Mouse (Mus musculus) kidney, embryonic 15.5 days (tissue): ENCODE data around the gene Tas2r135. TPM values are rescaled to one million over a fixed set of nuclear protein-coding genes. Genes with fewer than 3 reads are reported as not detected.

ENCODE experiments used
- ATAC-seq: fragments of 200-750 bp; cut with Nextera tagmentation; replicated peaks from 2 replicates; pipeline ENCODE4 v1.8.0; 2017; ENCODE audit warnings: moderate TSS enrichment; ENCODE audit not compliant: low FRiP score
- H3K27ac ChIP-seq: fragments of 300-500 bp; sonication (generic); 2 replicates; pipeline ENCODE4 v1.5.1; 2015; ENCODE audit warnings: mild to moderate bottlenecking, inconsistent platforms
- H3K27me3 ChIP-seq: fragments of 300-500 bp; sonication (generic); 2 replicates; pipeline ENCODE4 v1.6.1; 2015; ENCODE audit warnings: inconsistent platforms
- H3K36me3 ChIP-seq: fragments of 300-500 bp; sonication (generic); 2 replicates; pipeline ENCODE4 v1.6.1; 2015; ENCODE audit warnings: inconsistent platforms
- H3K4me1 ChIP-seq: fragments of 300-500 bp; sonication (generic); 2 replicates; pipeline ENCODE4 v1.6.1; 2015; ENCODE audit warnings: inconsistent platforms
- H3K4me2 ChIP-seq: fragments of 300-500 bp; sonication (generic); 2 replicates; pipeline ENCODE4 v1.6.1; 2015; ENCODE audit warnings: moderate library complexity, mild to moderate bottlenecking, inconsistent platforms
- H3K4me3 ChIP-seq: fragments of 300-500 bp; sonication (generic); replicated peaks from 2 replicates; pipeline ENCODE4 v1.5.1; 2015; ENCODE audit warnings: mild to moderate bottlenecking, inconsistent platforms
- H3K9ac ChIP-seq: fragments of 300-500 bp; sonication (generic); 2 replicates; pipeline ENCODE4 v1.6.1; 2015; ENCODE audit warnings: mild to moderate bottlenecking, inconsistent platforms
- H3K9me3 ChIP-seq: fragments of 300-500 bp; sonication (generic); replicated peaks from 2 replicates; pipeline ENCODE4 v1.6.1; 2016; ENCODE audit warnings: inconsistent platforms
- WGBS: fragments of 180-500 bp; shearing (Covaris S2); methylation state at CpG from one replicate; pipeline ENCODE4 v1.1.7; 2015; ENCODE audit warnings: mixed read lengths; 5-methylcytosine and 5-hydroxymethylcytosine counted together
- polyA plus RNA-seq: library from polyadenylated mRNA; unstranded; fragments of >200 nt; fragmentation: Nextera tagmentation; extraction: Ambion mirVana; gene quantifications from 2 replicates; pipeline ENCODE4 v1.2.1, GENCODE M21; 2015

Tas2r135 gene
- polyA plus RNA-seq = not detected in 2 replicates

GRCm38 (mm10) chr6:42405134-42405533 is at the start of gene Tas2r135:
TSS of gene Tas2r135 (plus strand) at chr6:42405434.
- H3K9ac ChIP-seq = no peak within 1 kb of the TSS
- H3K9me3 ChIP-seq = no peaks in the 10 kb centered on the region
- no peak for ATAC-seq
- H3K27ac ChIP-seq = no peak within 1 kb of the TSS
- H3K4me2 ChIP-seq = no peak within 1 kb of the TSS
- H3K27me3 ChIP-seq = no peaks in the 10 kb centered on the region
- no peak within 1 kb of the TSS for H3K4me3 ChIP-seq
- no peaks in the 10 kb centered on the region for H3K36me3 ChIP-seq
- no peaks in the 10 kb centered on the region for H3K4me1 ChIP-seq
- WGBS = 80% methylated on average over 2 of the region's 2 CpGs

- Histone ChIP-seq H3K27me3 (no peaks in the 10 kb centered on the region), H3K4me1 (peaks cover 44% of the 10 kb centered on the region), H3K4me2 (no peak overlapping the region), H3K4me3 (no peak overlapping the region), H3K27ac (no peak overlapping the region), H3K9ac (no peak overlapping the region), H3K9me3 (no peaks in the 10 kb centered on the region), H3K36me3 (peaks cover 92% of the 10 kb centered on the region)
- no peak for ATAC-seq
- WGBS = 90% methylated on average over 13 of the region's 13 CpGs
These were observed 49.2 kb upstream of the Tas2r135 start for GRCm38 (mm10) chr6:42355794-42356600.

DNA sequence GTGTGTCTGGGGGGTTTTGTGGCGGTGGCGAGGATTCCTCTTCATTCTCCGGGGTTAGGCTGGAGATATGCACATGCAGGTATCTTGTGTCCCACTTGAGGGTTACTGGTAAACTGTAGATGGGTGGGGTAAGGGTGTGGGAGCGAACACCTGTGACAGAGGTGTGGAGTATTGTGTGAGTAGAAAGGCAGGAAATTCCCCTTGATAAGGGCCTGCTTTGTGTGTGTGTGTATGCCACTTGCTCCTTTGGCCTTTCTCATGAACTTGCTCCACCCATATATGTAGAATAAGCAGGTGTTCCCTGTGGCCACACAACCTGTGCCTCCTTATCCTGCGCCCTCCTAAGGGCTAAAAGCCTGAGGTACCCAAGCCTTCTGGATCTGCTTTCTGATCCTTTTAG is 48.3 kb upstream of the Tas2r135 start:
- Histone ChIP-seq H3K4me3 (no peak overlapping the region), H3K27me3 (no peaks in the 10 kb centered on the region), H3K4me2 (no peak overlapping the region), H3K4me1 (peaks cover 35% of the 10 kb centered on the region), H3K9ac (no peak overlapping the region), H3K9me3 (no peaks in the 10 kb centered on the region), H3K36me3 (peaks cover 93% of the 10 kb centered on the region), H3K27ac (no peak overlapping the region)
- WGBS = 97% methylated on average over 5 of the region's 5 CpGs
- ATAC-seq = no peak

DNA sequence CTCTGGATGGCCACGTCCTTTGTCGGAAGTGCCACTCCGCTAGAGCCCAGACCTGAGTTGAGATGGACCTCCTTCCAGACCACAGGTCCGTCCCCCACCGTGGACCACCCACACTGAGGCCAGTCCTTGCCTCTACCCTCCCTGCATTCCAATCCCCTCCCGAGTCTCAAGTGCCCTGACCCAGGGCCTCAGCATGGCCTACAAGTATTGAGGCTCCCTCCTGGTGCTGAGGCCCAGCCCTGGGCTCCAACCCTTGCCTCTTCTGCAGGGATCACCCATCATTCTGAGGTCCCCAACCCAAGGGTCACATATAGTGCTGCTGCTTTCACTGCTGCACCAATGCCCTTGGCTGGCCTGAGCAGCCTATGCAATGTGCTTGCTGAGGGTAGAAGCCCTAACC is 47.3 kb upstream of the Tas2r135 start:
- Histone ChIP-seq H3K27ac (no peak overlapping the region), H3K4me3 (no peak overlapping the region), H3K9ac (no peak overlapping the region), H3K4me1 (peaks cover 31% of the 10 kb centered on the region), H3K9me3 (no peaks in the 10 kb centered on the region), H3K27me3 (no peaks in the 10 kb centered on the region), H3K36me3 (peaks cover 83% of the 10 kb centered on the region), H3K4me2 (no peak overlapping the region)
- no peak for ATAC-seq
- 47% methylated on average over 6 of the region's 6 CpGs for WGBS

DNA sequence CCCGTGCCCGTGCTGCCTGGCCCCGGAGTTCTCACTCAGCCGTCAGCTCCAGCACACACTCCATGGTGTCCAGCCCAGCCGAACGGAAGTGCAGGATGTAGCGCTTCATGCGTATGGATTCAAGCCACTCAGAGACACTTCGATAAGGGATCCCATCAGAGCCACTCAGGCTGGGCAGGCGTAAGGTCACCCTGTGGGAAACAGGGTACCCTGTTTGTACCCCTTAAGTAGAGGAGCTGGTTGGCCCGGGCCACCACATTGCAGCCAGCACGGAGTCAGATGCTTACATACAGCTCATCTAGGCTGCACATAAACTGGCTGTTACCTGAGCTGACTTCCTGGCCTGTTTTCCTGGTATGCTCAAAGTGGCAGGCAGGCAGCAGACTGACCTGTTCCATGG is 46.3 kb upstream of the Tas2r135 start:
- Histone ChIP-seq H3K27ac (0 out of 2 replicates have a peak overlapping the region, but pooled peaks have one; percentile 3), H3K36me3 (peaks cover 75% of the 10 kb centered on the region), H3K4me2 (no peak overlapping the region), H3K4me1 (peaks cover 24% of the 10 kb centered on the region), H3K9ac (no peak overlapping the region), H3K9me3 (no peaks in the 10 kb centered on the region), H3K4me3 (no peak overlapping the region), H3K27me3 (no peaks in the 10 kb centered on the region)
- 93% methylated on average over 12 of the region's 12 CpGs for WGBS
- no peak for ATAC-seq

DNA sequence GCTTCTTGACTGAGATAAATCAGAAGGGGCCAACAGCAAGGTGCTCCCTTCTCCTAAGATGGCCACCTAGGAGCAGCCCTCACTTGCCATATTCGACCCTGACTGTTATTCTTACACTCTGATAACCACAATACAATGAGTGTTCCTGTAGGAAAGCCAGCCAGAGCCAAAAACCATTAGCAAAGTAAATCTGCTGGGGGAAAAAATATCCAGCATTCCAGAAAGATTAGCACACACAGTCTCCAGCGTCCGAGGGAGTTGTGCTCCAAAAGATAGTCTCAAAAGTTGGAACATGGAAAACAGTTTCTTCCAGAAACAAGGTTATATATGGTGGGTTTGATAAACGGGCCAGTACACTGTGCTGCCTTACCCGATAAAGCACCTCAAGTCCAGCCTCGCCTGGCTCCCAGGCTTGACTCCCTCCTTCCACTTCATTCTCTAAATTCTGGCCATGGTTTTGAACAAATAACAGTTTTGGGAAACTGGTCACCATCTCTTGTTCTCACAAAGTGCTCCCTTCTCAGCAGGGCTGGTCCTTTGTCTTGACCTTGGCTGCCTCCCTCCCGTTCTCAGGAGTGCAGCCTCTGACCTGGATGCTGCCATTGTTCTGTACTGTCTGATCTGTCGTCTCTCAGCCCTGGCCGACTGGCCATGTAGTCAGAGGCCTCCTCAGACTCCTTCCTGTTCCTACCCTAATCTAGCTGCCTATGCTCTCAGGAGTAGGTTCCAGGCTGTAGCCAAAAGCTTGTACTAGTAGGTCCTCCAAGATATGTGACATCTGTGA is 45.7 kb upstream of the Tas2r135 start:
- Histone ChIP-seq H3K9ac (no peak overlapping the region), H3K4me3 (no peak overlapping the region), H3K27me3 (no peaks in the 10 kb centered on the region), H3K4me1 (peaks cover 17% of the 10 kb centered on the region), H3K4me2 (no peak overlapping the region), H3K36me3 (peaks cover 71% of the 10 kb centered on the region), H3K27ac (0 out of 2 replicates have a peak overlapping the region, but pooled peaks have one; percentile 3), H3K9me3 (no peaks in the 10 kb centered on the region)
- WGBS = 69% methylated on average over 9 of the region's 9 CpGs
- no peak for ATAC-seq

- ATAC-seq = no peak
- 87% methylated on average over 6 of the region's 6 CpGs for WGBS
- H3K36me3 ChIP-seq = peaks cover 64% of the 10 kb centered on the region
- no peaks in the 10 kb centered on the region for H3K9me3 ChIP-seq
- H3K4me3 ChIP-seq = no peak overlapping the region
- peaks cover 11% of the 10 kb centered on the region; the same call in 1 of the 2 replicates for H3K4me1 ChIP-seq
- no peaks in the 10 kb centered on the region for H3K27me3 ChIP-seq
- H3K27ac ChIP-seq = no peak overlapping the region
- no peak overlapping the region for H3K4me2 ChIP-seq
- no peak overlapping the region for H3K9ac ChIP-seq
These were observed 44.9 kb upstream of the Tas2r135 start for GRCm38 (mm10) chr6:42360231-42360840.

DNA sequence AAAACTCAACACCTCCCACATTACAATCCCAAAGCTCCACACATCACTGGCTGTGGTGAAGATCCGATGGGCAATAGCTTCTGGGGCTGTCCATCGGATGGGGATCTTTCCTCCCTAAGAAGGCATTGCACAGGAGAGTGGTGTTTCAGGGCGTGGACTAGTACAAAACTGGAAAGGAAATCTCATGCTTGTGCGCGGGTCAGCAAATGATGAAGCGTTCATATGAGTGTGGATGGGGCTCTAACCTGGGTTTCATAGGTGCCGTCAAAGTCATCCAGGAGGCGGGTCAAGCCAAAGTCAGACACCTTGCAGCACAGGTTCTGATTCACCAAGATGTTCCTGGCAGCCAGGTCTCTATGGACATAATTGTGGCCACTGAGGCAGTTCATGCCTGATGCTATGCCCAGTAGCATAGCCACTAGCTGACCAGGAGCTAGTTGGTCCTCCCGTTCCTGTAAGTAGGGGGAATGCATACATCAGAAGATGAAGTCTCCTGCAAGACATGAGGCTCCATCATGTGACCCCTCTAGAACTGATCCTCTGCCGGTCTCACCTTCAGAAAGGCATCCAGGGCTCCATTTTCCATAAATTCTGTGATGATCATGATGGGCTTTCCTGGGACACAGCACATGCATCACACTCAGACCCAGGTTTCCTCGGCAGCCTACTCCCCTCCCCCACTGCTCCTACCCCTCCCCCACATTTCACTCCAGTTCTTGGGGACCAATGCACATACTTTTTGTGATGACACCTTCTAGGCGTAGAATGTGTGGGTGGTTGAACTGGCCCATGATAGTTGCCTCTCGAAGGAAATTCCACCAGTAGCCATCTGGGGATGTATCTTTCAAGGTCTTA is 44.0 kb upstream of the Tas2r135 start:
- ATAC-seq = no peak
- Histone ChIP-seq H3K36me3 (peaks cover 55% of the 10 kb centered on the region), H3K27me3 (no peaks in the 10 kb centered on the region), H3K4me2 (no peak overlapping the region), H3K4me1 (peaks cover 11% of the 10 kb centered on the region; the same call in 1 of the 2 replicates), H3K4me3 (no peak overlapping the region), H3K27ac (no peak overlapping the region), H3K9me3 (no peaks in the 10 kb centered on the region), H3K9ac (no peak overlapping the region)
- 91% methylated on average over 13 of the region's 13 CpGs for WGBS

GRCm38 (mm10) chr6:42362074-42362473 is 43.2 kb upstream of the Tas2r135 start:
- Histone ChIP-seq H3K4me3 (no peak overlapping the region), H3K9ac (no peak overlapping the region), H3K36me3 (peaks cover 47% of the 10 kb centered on the region), H3K9me3 (no peaks in the 10 kb centered on the region), H3K27ac (no peak overlapping the region), H3K4me2 (no peak overlapping the region), H3K27me3 (no peaks in the 10 kb centered on the region), H3K4me1 (peaks cover 9% of the 10 kb centered on the region; the same call in 1 of the 2 replicates)
- 81% methylated on average over 1 of the region's 1 CpGs for WGBS
- no peak for ATAC-seq

DNA sequence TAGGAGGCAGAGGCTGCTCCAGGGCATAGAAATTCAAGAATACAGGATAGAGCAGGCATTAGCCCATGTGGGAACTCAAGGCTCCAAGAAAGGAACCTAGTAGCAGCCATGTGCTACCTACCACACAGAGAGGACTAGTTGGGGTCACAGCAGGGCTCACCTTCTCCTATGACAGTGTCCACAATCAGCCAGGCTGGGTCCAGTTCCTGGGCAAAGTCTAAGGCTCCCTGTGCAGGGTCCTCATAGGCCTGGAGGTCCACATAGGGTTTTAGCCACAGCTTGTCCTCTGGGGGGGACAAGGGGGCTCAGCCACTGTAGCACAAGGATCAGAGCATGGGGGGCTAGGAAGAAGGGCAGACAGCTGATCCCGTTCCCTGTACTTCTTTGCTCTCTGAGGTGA is 42.7 kb upstream of the Tas2r135 start:
- H3K27me3 ChIP-seq = no peaks in the 10 kb centered on the region
- H3K4me2 ChIP-seq = no peak overlapping the region
- H3K9me3 ChIP-seq = no peaks in the 10 kb centered on the region
- no peak overlapping the region for H3K27ac ChIP-seq
- no peak overlapping the region for H3K9ac ChIP-seq
- 71% methylated on average over 1 of the region's 1 CpGs for whole genome bisulfite sequencing
- H3K4me1 ChIP-seq = peaks cover 9% of the 10 kb centered on the region; the same call in 1 of the 2 replicates
- no peak overlapping the region for H3K4me3 ChIP-seq
- no peak for ATAC-seq
- peaks cover 43% of the 10 kb centered on the region for H3K36me3 ChIP-seq

DNA sequence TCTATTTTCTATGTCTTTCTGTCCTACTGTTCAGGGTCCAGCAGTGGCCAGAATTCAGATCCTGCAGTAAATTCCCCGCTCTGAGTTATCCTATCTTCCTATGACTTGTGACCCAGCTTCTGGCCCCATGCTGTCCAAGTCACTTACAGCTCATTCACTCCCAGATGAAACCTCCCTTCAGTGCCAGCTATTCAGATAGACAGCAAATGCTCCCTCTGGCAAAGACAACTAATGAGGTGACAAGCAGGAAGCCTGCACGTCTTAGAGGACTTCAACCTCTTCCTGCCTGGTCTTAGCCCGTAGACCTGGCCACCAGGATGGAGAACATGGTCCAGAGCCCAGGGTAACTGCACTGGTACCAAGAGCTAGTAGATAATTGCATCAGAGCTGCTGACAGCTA is 42.3 kb upstream of the Tas2r135 start:
- Histone ChIP-seq H3K4me2 (no peak overlapping the region), H3K4me3 (no peak overlapping the region), H3K27me3 (no peaks in the 10 kb centered on the region), H3K9ac (no peak overlapping the region), H3K27ac (no peak overlapping the region), H3K4me1 (peaks cover 9% of the 10 kb centered on the region; the same call in 1 of the 2 replicates), H3K36me3 (peaks cover 38% of the 10 kb centered on the region), H3K9me3 (no peaks in the 10 kb centered on the region)
- no peak for ATAC-seq
- WGBS = 39% methylated on average over 3 of the region's 3 CpGs
